Mouse (Mus musculus): ENCODE results near the gene Nup85. TPM values are rescaled to one million over a fixed set of nuclear protein-coding genes. Genes with fewer than 3 reads are reported as not detected.
A peak's percentile ranks its signal among the peaks of the same experiment; 100 is the strongest.

Nup85 gene
- polyA plus RNA-seq, 2 experiments, result 144 to 184 TPM

DNA sequence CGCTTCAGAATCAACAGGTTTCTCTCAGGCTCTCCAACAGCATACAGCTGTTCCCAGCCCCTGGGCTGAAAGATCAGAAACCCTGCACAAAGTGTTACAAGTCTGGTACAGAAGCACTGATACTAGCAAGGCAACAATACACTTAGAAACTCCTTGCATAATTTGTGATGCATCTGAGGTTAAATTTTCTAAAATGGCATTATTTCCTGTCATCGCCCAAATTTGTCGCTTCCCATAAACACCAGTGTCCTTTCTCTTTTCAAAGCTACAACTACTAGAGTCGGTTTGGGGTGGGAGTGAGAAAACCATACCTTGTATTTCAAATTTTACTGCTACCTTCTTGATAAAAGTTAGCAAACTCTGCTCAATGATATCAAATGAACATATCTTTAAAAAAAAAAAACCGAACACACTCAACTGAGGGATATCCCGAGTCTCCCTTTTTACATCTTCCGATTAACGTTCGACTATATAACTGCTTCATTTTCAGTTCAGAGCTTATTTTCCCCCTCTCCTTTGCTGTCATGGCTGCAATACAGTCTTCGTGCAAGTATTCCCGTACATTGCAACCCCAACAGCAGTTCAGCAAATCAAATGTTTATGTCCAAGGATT, 29.4 kb upstream of the Nup85 start:
- WGBS, result 7% methylated on average over 11 of the region's 11 CpGs
- no peak for TF ChIP-seq POLR2A (IDR thresholded peaks at IDR 0.05; ENCODE audit: borderline replicate concordance, extremely low read depth, insufficient read depth, insufficient read length)
- H3K36me3 ChIP-seq (ENCODE audit: control insufficient read depth, insufficient read depth, low read length), result peaks cover 42% of the 10 kb centered on the region
- no peaks in the 10 kb centered on the region for H3K27me3 ChIP-seq (ENCODE audit: control insufficient read depth, insufficient read depth, low read length)
- H3K27ac ChIP-seq (replicated peaks; ENCODE audit: low read depth, low read length), result peak overlapping the region; percentile 100
- peak overlapping the region; percentile 93 for H3K4me3 ChIP-seq (replicated peaks; ENCODE audit: low read length)
- no peak for ATAC-seq (ENCODE audit: low FRiP score, low read depth)
- DNase-seq (ENCODE audit: low spot score), result no peak
- H3K4me2 ChIP-seq (replicated peaks; ENCODE audit: low read depth, low read length, severe bottlenecking), result peak overlapping the region; percentile 80
- no peaks in the 10 kb centered on the region for H3K9me3 ChIP-seq (ENCODE audit: control insufficient read depth, low read length)
- H3K4me1 ChIP-seq (ENCODE audit: control insufficient read depth, insufficient read depth, low read length), result peaks cover 8% of the 10 kb centered on the region
- H3K9ac ChIP-seq (ENCODE audit: low read depth, low read length, severe bottlenecking), result peak overlapping the region; percentile 95

DNA sequence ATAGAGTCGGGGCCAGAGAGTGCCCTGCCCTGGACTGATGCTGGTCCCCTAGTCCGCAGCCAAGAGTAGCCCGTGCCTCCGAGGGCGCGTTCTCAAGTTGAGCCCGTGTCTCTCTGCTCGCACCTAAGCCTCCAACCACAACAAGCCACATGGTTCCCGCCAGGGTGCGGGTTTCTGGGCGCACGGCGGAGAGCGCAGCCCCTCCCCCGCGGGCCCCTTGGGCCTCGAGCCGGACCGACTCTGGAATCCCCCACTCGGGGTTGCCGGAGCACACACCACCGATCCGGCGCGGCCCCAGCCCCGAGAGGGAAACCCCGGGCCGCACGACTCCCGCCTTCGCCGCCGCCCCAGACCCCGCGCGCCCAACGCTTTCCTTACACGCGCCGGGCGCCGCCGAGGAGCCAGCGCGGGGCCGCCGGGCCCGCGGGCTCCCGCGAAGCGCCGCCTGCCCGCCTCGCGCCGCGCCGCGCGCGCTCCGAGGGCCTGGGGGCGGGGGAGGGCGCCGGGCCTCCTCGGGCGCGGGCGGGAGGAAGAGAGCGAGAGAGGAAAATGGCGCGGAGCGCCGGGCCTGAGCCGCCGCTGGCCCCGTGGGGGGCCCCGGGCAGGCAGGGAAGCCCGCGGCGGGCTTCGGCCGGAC, 28.7 kb upstream of the Nup85 start:
- TF ChIP-seq POLR2A (IDR thresholded peaks at IDR 0.05; ENCODE audit: borderline replicate concordance, extremely low read depth, insufficient read depth, insufficient read length), result no peak
- H3K9ac ChIP-seq (ENCODE audit: low read depth, low read length, severe bottlenecking), result peak overlapping the region; percentile 95
- H3K27ac ChIP-seq (replicated peaks; ENCODE audit: low read depth, low read length), result peak overlapping the region; percentile 100
- H3K4me2 ChIP-seq (replicated peaks; ENCODE audit: low read depth, low read length, severe bottlenecking), result peak overlapping the region; percentile 80
- ATAC-seq (ENCODE audit: low FRiP score, low read depth) (peak; percentile 80), DNase-seq (ENCODE audit: low spot score) (peak; percentile 58)
- H3K9me3 ChIP-seq (ENCODE audit: control insufficient read depth, low read length), result no peaks in the 10 kb centered on the region
- H3K4me3 ChIP-seq (replicated peaks; ENCODE audit: low read length), result peak overlapping the region; percentile 93
- H3K27me3 ChIP-seq (ENCODE audit: control insufficient read depth, insufficient read depth, low read length), result no peaks in the 10 kb centered on the region
- peaks cover 37% of the 10 kb centered on the region for H3K36me3 ChIP-seq (ENCODE audit: control insufficient read depth, insufficient read depth, low read length)
- WGBS, result under 1% methylated on average over 32 of the region's 84 CpGs
- H3K4me1 ChIP-seq (ENCODE audit: control insufficient read depth, insufficient read depth, low read length), result peaks cover 8% of the 10 kb centered on the region

DNA sequence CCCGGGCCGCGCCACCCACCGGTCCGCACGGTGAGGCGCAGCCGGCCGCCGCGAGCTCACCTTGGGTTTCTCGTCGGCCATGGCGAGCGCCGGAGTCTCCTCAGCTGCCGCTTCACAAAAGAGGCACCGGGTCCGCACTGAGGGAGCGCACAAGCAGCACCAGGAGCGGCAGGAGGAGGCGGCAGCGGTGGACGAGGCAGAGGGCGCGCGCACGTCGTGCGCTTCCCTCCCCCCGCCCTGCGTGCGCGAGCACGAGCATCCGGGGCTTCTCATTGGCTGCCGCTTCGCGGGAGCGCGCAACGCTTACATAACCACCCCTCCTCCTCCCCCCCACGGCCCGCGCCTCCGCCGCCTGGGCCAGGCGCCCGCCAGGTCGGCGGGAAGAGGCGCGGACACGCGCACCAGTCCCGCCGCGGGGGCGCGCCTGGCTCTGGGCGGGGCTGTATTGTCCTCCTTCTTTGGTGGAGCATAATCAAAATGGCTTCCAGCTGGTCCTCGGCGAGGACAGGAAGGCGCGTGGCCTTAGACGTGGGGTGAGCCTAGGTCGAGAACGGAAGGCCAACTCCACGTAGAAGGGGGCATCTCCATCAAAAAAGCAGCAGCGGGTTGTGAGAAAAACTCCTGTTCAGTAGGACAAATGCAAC, 28.1 kb upstream of the Nup85 start, which contains the start of gene Sumo2:
Sumo2 (minus strand) TSS at position 239 of the 644 bp plus-strand sequence.
- Histone ChIP-seq H3K4me3 (replicated peaks; ENCODE audit: low read length) (peak within 1 kb of the TSS; percentile 93), H3K9ac (ENCODE audit: low read depth, low read length, severe bottlenecking) (peak within 1 kb of the TSS; percentile 95), H3K27me3 (ENCODE audit: control insufficient read depth, insufficient read depth, low read length) (no peaks in the 10 kb centered on the region), H3K36me3 (ENCODE audit: control insufficient read depth, insufficient read depth, low read length) (peaks cover 31% of the 10 kb centered on the region), H3K4me1 (ENCODE audit: control insufficient read depth, insufficient read depth, low read length) (peaks cover 8% of the 10 kb centered on the region), H3K27ac (replicated peaks; ENCODE audit: low read depth, low read length) (peak within 1 kb of the TSS; percentile 100), H3K4me2 (replicated peaks; ENCODE audit: low read depth, low read length, severe bottlenecking) (peak within 1 kb of the TSS; percentile 80), H3K9me3 (ENCODE audit: control insufficient read depth, low read length) (no peaks in the 10 kb centered on the region)
- DNase-seq (ENCODE audit: low spot score), result peak; percentile 96
- WGBS, result 3% methylated on average over 21 of the region's 70 CpGs
- peak; percentile 92 for ATAC-seq (ENCODE audit: low FRiP score, low read depth)
- TF ChIP-seq POLR2A (IDR thresholded peaks at IDR 0.05; ENCODE audit: borderline replicate concordance, extremely low read depth, insufficient read depth, insufficient read length), result 0 out of 2 replicates have a peak, but pooled peaks have one; percentile 56

DNA sequence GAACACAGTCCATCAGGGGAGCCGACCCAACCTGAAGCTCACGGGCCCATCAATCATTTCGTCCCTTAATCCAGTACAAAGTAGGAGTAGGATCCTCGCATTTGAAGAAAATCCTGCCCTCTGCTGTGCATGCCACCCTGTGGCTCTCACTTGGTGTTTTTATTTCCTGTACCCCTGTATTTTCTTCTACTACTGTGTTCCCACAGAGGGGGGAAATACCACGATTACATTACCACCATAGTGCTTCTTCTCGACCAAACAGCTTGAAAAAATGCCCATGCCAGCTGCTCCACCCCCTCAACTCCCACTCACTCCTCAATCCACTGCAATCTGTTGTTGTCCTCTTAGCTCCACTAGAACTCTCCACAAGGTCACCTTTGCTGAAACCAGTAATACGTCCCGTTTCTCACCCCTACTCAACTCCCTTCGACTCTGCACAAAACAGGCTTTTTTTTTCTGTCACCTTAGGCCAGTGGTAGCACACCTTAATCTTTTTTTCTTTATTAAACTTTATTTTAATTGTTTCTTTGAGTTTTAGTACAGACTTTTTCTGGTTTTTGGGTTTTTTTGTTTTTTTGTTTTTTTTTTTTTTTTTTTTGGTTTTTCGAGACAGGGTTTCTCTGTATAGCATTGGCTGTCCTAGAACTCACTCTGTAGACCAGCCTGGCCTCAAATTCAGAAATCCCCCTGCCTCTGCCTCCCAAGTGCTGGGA, 27.2 kb upstream of the Nup85 start:
- peak overlapping the region; percentile 93 for H3K4me3 ChIP-seq (replicated peaks; ENCODE audit: low read length)
- no peaks in the 10 kb centered on the region for H3K9me3 ChIP-seq (ENCODE audit: control insufficient read depth, low read length)
- 86% methylated on average over 10 of the region's 10 CpGs for WGBS
- no peaks in the 10 kb centered on the region for H3K27me3 ChIP-seq (ENCODE audit: control insufficient read depth, insufficient read depth, low read length)
- DNase-seq (ENCODE audit: low spot score) (no peak), ATAC-seq (ENCODE audit: low FRiP score, low read depth) (no peak)
- H3K4me1 ChIP-seq (ENCODE audit: control insufficient read depth, insufficient read depth, low read length), result peaks cover 8% of the 10 kb centered on the region
- H3K27ac ChIP-seq (replicated peaks; ENCODE audit: low read depth, low read length), result peak overlapping the region; percentile 100
- H3K9ac ChIP-seq (ENCODE audit: low read depth, low read length, severe bottlenecking), result peak overlapping the region; percentile 43; the same call in 1 of the 2 replicates
- no peak for TF ChIP-seq POLR2A (IDR thresholded peaks at IDR 0.05; ENCODE audit: borderline replicate concordance, extremely low read depth, insufficient read depth, insufficient read length)
- peaks cover 22% of the 10 kb centered on the region for H3K36me3 ChIP-seq (ENCODE audit: control insufficient read depth, insufficient read depth, low read length)
- peak overlapping the region; percentile 54 for H3K4me2 ChIP-seq (replicated peaks; ENCODE audit: low read depth, low read length, severe bottlenecking)

DNA sequence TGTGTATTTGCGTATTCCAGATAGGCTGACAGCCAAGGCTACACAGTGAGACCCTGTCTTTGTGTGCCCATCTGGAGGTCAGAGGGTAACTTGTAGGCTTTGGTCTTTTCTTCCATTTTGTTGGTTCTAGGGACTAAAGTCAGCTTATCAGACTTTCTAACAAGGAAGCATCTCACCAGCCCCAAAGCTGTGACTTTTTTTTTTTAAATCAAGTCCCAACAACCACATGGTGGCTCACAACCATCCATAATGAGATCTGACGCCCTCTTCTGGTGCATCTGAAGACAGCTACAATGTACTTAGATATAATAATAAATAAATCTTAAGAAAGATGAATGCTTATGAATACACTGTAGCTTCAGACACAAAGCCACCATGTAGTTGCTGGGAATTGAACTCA, 26.2 kb upstream of the Nup85 start:
- TF ChIP-seq POLR2A (IDR thresholded peaks at IDR 0.05; ENCODE audit: borderline replicate concordance, extremely low read depth, insufficient read depth, insufficient read length), result no peak
- Histone ChIP-seq H3K27ac (replicated peaks; ENCODE audit: low read depth, low read length) (no peak overlapping the region), H3K4me3 (replicated peaks; ENCODE audit: low read length) (no peak overlapping the region), H3K27me3 (ENCODE audit: control insufficient read depth, insufficient read depth, low read length) (no peaks in the 10 kb centered on the region), H3K36me3 (ENCODE audit: control insufficient read depth, insufficient read depth, low read length) (peaks cover 12% of the 10 kb centered on the region), H3K9ac (ENCODE audit: low read depth, low read length, severe bottlenecking) (no peak overlapping the region), H3K4me2 (replicated peaks; ENCODE audit: low read depth, low read length, severe bottlenecking) (no peak overlapping the region), H3K9me3 (ENCODE audit: control insufficient read depth, low read length) (no peaks in the 10 kb centered on the region), H3K4me1 (ENCODE audit: control insufficient read depth, insufficient read depth, low read length) (peaks cover 8% of the 10 kb centered on the region)
- WGBS, result 65% methylated on average over 2 of the region's 2 CpGs
- no peak for DNase-seq (ENCODE audit: low spot score)
- no peak for ATAC-seq (ENCODE audit: low FRiP score, low read depth)
